Mouse (Mus musculus) mouse trophoblast stem cell (cell line): Measurements from ENCODE around the gene Cryz.
"Not testable (repeated sequence)": the region's sequence is repeated elsewhere in the genome, so short reads cannot be mapped to it uniquely, and the experiment has no call there.

Experiments
- in situ Hi-C, 2 experiments: fragments of 300-500 bp; cut with MseI, MboI; formaldehyde crosslinking; loops; 2 replicates in 1 of 2; 3 replicates in 1 of 2; pipeline ENCODE4 v1.15.1; 2025

Cryz gene

DNA sequence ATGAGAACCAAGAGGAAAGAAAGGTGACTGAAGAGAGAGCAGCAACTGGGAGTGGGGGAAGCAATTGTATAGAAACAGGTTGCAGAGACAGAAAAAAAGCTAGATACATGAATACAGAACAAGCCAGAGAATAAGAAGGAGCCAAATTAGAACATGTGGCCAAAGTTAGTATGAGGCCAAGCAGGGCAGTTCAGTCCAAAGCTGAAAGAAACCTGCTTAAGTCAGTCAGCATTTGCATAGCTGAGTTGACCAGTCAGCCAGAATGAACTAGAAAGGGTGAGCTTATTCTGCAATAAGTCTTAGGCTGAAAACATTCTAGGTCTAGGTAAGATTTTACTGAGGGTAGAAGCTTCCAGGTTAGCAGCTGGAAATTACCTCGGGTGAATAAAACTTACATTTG lies 11.4 kb downstream of the Cryz start:
- in situ Hi-C loops, result no loop called here

DNA sequence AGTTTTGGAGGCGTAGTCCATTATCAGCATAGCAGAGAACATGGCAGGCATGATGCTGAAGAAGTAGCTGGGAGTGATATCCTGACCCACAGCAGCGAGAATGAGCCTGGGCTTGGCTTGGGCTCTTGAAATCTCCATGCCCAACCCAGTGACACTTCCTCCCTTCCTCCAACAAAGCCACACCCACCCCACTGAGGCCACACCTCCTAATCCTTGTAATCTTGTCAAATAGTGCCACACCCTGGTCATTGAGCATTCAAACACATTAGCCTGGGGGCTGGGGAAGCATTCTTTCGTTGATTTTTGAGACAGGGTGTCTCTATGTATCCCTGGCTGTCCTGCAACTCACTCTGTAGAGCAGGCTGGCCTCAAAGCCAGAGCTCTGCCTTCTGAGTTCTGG lies 15.4 kb downstream of the Cryz start:
- in situ Hi-C loops, result no loop called here

DNA sequence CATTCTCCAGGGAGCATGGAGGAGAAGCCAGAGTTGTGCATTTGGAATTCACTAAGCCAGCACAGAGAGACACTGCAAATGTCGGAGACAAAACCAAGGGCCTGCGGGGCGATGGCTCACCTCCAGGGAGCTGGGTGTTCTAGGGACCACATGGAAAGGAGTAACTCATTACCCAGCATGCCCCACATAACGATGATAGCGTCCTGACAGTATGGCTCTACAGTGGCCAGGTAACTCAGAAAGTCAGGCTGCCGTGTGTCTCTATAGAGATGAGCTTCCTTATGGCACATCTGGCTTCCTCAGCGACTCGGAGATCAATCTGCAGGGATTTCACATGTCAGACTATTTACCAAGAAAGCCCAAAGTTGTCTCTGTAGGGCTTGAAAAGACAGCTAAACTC lies 18.3 kb downstream of the Cryz start:
- in situ Hi-C loops, result no loop called here

DNA sequence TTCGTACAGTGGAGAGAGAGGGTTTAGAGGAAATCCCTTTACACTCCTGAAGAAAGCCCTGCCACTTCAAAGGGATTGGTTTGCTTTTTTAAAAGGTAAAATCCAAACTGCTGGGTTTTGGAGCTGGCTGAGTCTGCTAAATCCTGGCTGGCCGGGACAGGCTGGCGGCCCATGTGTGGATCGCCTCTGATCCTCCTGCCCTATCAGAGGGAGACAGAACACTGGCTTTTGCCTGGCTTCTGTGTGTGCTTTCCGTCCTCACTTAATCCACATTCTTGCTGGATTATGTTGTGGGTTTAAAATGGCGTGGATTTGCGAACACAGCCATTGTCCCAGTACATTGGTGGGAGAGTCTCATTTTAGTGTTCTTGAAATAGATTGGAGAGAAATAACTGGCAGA lies 18.8 kb downstream of the Cryz start:
- in situ Hi-C loops, result no loop called here

GRCm38 (mm10) chr3:154616106-154616505 lies 19.6 kb downstream of the Cryz start:
- in situ Hi-C loops, result no loop called here

GRCm38 (mm10) chr3:154628284-154628683 lies 31.8 kb downstream of the Cryz start:
- in situ Hi-C loops, result no loop called here

DNA sequence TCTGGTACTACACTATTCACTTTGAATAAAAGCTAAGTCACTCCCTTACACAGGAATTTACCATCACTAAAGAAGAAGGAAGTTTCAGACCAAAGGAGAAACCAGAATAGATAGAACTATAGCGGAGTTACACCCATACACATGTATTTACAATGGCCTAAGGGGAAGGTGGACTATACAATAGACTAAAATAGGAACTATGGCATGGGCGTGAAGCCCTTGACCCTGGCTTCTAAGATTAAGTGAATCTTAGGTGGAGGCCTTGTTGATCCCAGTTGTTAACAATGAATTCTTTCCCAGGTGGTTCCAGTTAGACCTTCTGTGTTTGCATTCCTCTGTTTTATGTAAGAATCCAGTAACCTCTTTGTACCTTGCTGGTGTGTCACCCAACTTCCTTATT lies 34.8 kb downstream of the Cryz start:
- in situ Hi-C loops, result not testable (repeated sequence)

DNA sequence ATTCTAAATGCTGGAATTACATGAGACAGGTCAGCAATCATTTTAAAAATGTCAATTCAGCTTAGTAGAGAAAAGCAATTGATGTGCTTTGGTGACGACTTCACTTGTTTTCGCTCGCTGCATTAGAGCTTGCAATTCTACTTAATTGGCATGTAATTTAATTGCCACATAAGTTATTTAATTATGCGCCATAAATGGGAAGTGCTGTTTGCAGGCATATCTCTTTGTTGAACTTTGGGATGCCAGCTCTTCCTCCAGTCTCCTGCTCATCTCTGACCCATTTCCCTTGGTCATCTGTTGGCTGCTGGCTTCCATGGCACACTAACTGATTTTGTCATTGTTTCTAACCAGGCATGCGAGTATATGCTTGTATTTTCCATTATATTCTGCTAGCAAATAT lies 36.6 kb downstream of the Cryz start:
- in situ Hi-C loops, result no loop called here

DNA sequence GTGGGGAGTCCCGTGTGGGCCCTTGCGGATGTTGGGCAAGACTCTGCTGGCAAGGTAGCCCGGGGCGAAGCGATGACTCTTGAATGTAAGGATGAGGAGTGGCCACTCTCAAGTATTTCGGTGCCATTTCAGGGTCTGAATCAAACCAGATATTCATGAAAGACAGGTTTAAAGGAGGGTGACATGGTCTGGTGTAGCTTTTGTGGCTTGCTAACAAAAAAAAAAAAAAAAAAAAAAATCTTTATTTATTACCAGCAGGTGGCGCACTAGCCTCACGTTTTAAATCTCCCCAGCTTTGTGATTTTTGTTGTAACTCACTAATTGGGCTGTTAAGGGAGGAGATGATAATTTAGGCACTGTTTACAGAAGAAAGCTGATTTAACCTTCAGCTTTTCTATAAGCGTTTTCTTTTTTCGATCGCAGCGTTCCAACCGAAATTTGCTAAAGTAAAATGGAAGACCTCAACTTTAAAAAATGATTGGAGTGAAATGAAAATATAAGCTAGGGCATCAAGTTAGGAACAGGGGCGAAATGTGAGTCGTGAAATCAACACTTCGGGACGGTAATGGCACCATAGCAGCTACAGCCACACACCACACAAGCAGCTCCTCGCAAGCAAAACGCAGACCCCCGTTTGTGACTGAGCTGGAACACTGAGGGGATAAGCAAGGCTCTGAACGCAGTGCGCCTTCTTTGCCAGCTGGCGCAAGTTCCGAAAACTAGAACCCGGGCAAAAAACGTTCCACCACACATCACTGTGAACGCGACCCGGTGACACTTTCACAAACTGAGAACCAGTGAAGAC lies 50.3 kb downstream of the Cryz start:
- in situ Hi-C loops, result no loop called here

DNA sequence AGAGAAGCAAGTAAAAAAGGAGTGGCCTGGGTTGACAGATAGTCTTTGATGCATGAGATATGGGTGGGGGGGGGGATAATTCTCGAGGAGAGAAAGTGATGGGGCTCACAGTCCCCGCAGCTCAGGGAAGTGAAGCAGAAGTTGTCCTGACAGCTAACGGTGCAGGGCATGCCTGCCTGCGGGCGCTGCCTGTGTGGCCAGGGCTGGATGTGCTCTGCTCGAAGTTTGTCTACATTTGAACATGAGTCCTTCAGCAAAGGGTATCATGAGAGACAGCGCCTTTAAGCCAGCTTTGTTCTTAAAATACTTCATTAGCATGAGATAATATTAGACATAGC lies 50.9 kb downstream of the Cryz start:
- in situ Hi-C loops, result no loop called here

GRCm38 (mm10) chr3:154649411-154650285 lies 53.1 kb downstream of the Cryz start:
- in situ Hi-C loops, result no loop called here

- in situ Hi-C loops, result no loop called here
Observed at GRCm38 (mm10) chr3:154651192-154651821, 54.8 kb downstream of the Cryz start.

DNA sequence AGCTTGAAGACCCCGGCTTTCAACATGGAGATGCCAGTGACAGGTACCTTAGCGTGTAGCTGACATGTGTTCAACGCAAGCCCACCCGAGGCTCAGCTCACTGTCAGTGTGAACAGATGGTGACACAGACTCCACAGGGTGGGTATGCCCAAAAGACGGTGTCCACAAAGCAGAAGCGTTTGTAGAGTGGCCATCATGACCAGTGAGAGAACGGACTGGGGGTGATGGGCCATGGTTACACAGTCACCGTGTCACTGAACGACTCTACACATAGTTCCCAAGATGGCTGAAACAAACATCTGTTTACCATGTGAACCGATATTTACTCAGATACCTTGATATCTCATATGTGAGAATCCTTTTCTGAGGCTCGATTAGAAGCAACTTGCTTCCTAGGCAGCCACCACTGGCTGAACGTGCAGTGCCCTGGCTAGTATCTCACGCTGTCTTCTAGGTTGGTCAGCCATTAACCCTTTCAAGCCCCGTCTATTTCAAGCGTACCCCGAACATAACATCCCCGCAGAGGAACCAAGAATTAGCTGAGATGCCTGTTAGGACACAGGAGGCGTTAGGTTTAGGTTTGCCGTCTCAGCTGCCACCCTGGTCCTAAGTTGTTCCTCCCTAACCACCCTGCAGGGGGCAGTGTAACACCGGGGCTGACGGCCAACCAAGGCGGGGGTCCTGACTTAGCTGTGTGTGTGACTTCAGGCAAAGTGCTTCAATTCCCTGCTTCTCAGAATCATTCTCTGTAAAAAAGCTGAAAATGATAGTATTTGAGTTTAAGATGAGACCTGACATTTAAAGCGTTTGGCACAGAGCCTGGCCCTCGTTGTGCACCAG lies 56.3 kb downstream of the Cryz start:
- in situ Hi-C loops, result no loop called here

DNA sequence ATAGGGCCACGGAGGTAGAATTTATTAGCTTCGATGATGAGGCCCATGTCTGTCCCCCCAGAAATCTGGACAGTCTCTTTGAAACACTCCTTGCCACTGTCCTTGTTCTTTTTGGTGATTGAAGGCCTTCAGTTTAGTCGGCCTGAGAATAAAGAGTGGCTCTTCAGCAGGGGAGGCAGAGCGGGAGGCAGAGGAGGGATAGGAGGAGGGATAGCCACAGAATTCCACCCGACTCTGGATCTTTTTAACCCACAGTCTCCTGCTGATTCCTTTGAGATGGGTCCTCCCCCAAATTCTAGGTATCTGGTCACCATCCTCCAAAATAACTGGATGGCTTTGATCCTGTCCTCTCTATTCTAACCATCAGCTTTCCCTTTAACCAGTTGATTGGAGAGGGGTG lies 56.9 kb downstream of the Cryz start:
- in situ Hi-C loops, result no loop called here

DNA sequence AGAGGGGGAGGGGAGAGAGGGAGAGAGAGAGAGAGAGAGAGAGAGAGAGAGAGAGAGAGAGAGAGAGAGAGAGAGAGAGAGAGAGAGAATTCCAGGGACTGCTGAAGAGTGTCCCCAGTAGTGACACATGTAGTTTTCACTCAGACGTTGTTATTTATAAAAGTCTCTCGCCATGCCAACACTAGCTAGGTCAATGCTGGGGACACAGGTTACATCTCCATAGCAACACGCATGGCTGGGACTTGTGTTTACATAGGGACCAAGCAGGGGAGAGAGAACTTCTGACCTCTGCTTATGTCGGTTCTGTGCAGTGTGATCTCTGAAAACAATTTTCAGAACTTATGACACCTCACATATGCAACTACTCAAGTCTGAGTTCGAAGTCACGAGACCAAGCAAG lies 57.8 kb downstream of the Cryz start:
- in situ Hi-C loops, result no loop called here

DNA sequence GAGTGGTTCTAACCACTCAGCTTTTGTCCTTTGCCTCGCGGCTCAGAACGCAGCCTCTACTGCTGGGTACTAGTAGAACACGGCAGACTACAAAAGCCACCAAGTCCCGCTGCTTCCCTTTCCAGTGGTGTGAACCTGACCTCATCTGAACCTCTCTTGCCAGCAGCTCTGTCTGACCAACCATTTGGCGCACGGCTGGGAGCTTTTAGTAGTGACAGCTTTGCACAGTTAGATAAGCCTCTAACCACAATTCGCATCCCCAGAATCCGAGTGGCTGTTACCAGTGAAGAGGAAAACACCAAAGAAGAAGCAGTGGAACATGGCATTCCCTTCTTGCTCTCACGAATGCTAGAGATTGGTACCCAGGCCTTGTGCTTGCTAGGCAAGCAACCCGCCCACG lies 58.4 kb downstream of the Cryz start:
- in situ Hi-C loops, result no loop called here

DNA sequence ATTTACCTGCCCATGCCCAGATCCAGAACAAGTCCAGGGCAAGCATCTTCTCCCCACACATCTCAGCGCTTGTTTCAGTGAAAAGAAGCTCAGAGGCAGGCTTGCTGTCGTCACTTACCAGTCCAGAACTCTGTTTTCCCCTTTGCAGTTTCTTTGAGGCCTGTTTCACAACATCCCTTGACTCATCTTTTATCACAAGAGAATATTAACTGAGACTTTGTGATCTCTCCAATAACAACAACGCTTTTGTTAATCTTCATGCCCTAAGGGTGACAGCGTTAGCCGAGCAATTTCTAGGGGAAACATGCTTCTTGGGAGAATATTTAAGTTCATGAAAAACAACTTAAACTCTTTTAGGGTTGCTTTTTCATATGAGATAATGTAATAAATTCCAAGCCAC lies 59.2 kb downstream of the Cryz start:
- in situ Hi-C loops, result no loop called here

GRCm38 (mm10) chr3:154663545-154663944 lies 67.0 kb downstream of the Cryz start, which contains the start of gene Erich3:
TSS of gene Erich3 (plus strand) at chr3:154663859.
- in situ Hi-C loops, result no loop called here

- in situ Hi-C loops, result no loop called here
Observed at GRCm38 (mm10) chr3:154663976-154664581, 67.6 kb downstream of the Cryz start.

DNA sequence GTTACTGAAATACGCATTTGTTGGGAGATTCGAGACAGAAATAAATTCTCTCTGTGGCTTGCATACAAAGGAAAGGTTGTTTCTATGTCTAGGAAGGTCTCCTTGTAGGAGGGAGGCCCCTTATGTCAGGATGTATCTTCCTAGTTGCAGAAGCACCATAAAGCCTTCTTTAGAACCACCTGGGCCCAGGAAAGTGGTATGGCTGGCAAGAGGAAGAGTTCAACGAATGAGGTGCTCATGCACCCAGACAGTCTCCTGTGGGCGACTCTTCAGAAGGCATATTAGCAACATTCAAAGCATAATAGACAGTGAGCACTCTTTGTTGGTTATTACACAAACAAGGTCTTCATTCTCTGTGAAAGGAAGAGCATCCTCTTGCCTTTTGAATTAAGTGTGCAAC lies 68.1 kb downstream of the Cryz start:
- in situ Hi-C loops, result no loop called here

GRCm38 (mm10) chr3:154668485-154668884 lies 72.0 kb downstream of the Cryz start:
- in situ Hi-C loops, result no loop called here
